Mouse (Mus musculus) MEL (cell line): ENCODE data around the gene Sema5a. TPM values are rescaled to one million over a fixed set of nuclear protein-coding genes. Genes with fewer than 3 reads are reported as not detected.

Experiments used
- DNase-seq: peaks from one replicate; pipeline ENCODE4 v3.0.0; 2011; ENCODE audit warnings: low read depth, low spot score
- H3K27ac ChIP-seq: 2 replicates; pipeline ENCODE4 v1.5.1; 2012; ENCODE audit warnings: low read depth, mild to moderate bottlenecking, control low read depth, low read length, moderate library complexity; ENCODE audit not compliant: control insufficient read depth
- H3K27me3 ChIP-seq, 2 experiments: fragments of 150-350 bp in 1 of 2; sonication (generic) in 1 of 2; 2 replicates each; pipeline ENCODE4 v1.6.1; 2012; ENCODE audit warnings: low read length in 2 of 2, mild to moderate bottlenecking in 2 of 2, improper control_type of control experiment in 1 of 2, moderate library complexity in 1 of 2; ENCODE audit not compliant: insufficient read depth in 2 of 2, control insufficient read depth in 1 of 2
- H3K36me3 ChIP-seq, 2 experiments: 2 replicates each; pipeline ENCODE4 v1.6.1; 2012 to 2014; ENCODE audit warnings: low read length in 2 of 2, improper control_type of control experiment in 1 of 2, inconsistent platforms in 1 of 2, mild to moderate bottlenecking in 1 of 2; ENCODE audit not compliant: insufficient read depth in 2 of 2, control insufficient read depth in 1 of 2
- H3K4me1 ChIP-seq, 2 experiments: fragments of 150-350 bp in 1 of 2; sonication (generic) in 1 of 2; 2 replicates each; pipeline ENCODE4 v1.6.1; 2012; ENCODE audit warnings: low read length in 2 of 2, improper control_type of control experiment in 1 of 2, mild to moderate bottlenecking in 1 of 2; ENCODE audit not compliant: insufficient read depth in 2 of 2, control insufficient read depth in 1 of 2
- H3K4me3 ChIP-seq, 2 experiments: fragments of 150-350 bp in 1 of 2; sonication (generic) in 1 of 2; 2 replicates each; pipeline ENCODE4 v1.5.1; 2012; ENCODE audit warnings: low read depth in 2 of 2, low read length in 2 of 2, mild to moderate bottlenecking in 2 of 2, moderate library complexity in 2 of 2, control low read depth in 1 of 2, improper control_type of control experiment in 1 of 2; ENCODE audit not compliant: control insufficient read depth in 1 of 2, insufficient read depth in 1 of 2
- H3K79me2 ChIP-seq: 2 replicates; pipeline ENCODE4 v1.6.1; 2012; ENCODE audit warnings: mild to moderate bottlenecking, low read length, moderate library complexity; ENCODE audit not compliant: control insufficient read depth, poor library complexity, insufficient read depth
- H3K9ac ChIP-seq: 2 replicates; pipeline ENCODE4 v1.6.1; 2012; ENCODE audit warnings: low read depth, mild to moderate bottlenecking, control low read depth, low read length, moderate library complexity; ENCODE audit not compliant: control insufficient read depth, poor library complexity, severe bottlenecking
- H3K9me3 ChIP-seq: fragments of 150-350 bp; sonication (generic); replicated peaks from 2 replicates; pipeline ENCODE4 v1.6.1; 2012; ENCODE audit warnings: mild to moderate bottlenecking, low read length, improper control_type of control experiment, moderate library complexity; ENCODE audit not compliant: insufficient read depth
- BHLHE40 ChIP-seq: IDR thresholded peaks from 2 replicates; pipeline ENCODE4 v1.6.1; 2012; ENCODE audit warnings: low read depth, mild to moderate bottlenecking, inconsistent platforms, low read length, improper control_type of control experiment, borderline replicate concordance
- CHD1 ChIP-seq: IDR thresholded peaks from 2 replicates; pipeline ENCODE4 v1.6.1; 2012; ENCODE audit warnings: low read depth, mild to moderate bottlenecking, inconsistent platforms, low read length, improper control_type of control experiment
- CTCF ChIP-seq, 3 experiments: IDR thresholded peaks in 2 of 3; conservative IDR thresholded peaks in 1 of 3; 2 replicates each; pipeline ENCODE4 v1.5.1; 2011 to 2012; ENCODE audit warnings: low read length in 3 of 3, low read depth in 2 of 3, mild to moderate bottlenecking in 2 of 3, improper control_type of control experiment in 1 of 3, inconsistent platforms in 1 of 3, mixed read lengths in 1 of 3, moderate library complexity in 1 of 3; ENCODE audit not compliant: control insufficient read depth in 1 of 3, insufficient read depth in 1 of 3, poor library complexity in 1 of 3, severe bottlenecking in 1 of 3
- ELF1 ChIP-seq: IDR thresholded peaks from 2 replicates; pipeline ENCODE4 v1.6.1; 2014; ENCODE audit warnings: low read depth, mild to moderate bottlenecking, inconsistent platforms, low read length, improper control_type of control experiment, moderate library complexity
- EP300 ChIP-seq, 2 experiments: IDR thresholded peaks; 2 replicates each; pipeline ENCODE4 v1.6.1; 2011; ENCODE audit warnings: improper control_type of control experiment in 2 of 2, low read length in 2 of 2, low read depth in 1 of 2, mild to moderate bottlenecking in 1 of 2
- ETS1 ChIP-seq: IDR thresholded peaks from 2 replicates; pipeline ENCODE4 v1.6.1; 2012; ENCODE audit warnings: low read depth, mild to moderate bottlenecking, inconsistent platforms, low read length, improper control_type of control experiment, moderate library complexity
- GATA1 ChIP-seq: IDR thresholded peaks from 2 replicates; pipeline ENCODE4 v1.6.1; 2011; ENCODE audit warnings: low read depth, low read length, improper control_type of control experiment
- KAT2A ChIP-seq: conservative IDR thresholded peaks from 2 replicates; pipeline ENCODE4 v1.6.1; 2012; ENCODE audit warnings: low read depth, low read length, improper control_type of control experiment, inconsistent platforms
- MAFK ChIP-seq: IDR thresholded peaks from 2 replicates; pipeline ENCODE4 v1.6.1; 2011; ENCODE audit warnings: low read depth, mild to moderate bottlenecking, low read length, improper control_type of control experiment, borderline replicate concordance
- MAZ ChIP-seq: IDR thresholded peaks from 2 replicates; pipeline ENCODE4 v1.6.1; 2012; ENCODE audit warnings: low read depth, mild to moderate bottlenecking, inconsistent platforms, low read length, improper control_type of control experiment
- MXI1 ChIP-seq: IDR thresholded peaks from 2 replicates; pipeline ENCODE4 v1.6.1; 2011; ENCODE audit warnings: mild to moderate bottlenecking, low read depth, low read length, improper control_type of control experiment
- POLR2AphosphoS5 ChIP-seq: IDR thresholded peaks from 2 replicates; pipeline ENCODE4 v1.6.1; 2012; ENCODE audit warnings: low read depth, borderline replicate concordance, mild to moderate bottlenecking, inconsistent platforms, low read length, moderate library complexity, mixed read lengths
- RCOR1 ChIP-seq: IDR thresholded peaks from 2 replicates; pipeline ENCODE4 v1.6.1; 2012; ENCODE audit warnings: low read depth, mild to moderate bottlenecking, inconsistent platforms, low read length, improper control_type of control experiment
- SMC3 ChIP-seq: IDR thresholded peaks from 2 replicates; pipeline ENCODE4 v1.6.1; 2011; ENCODE audit warnings: low read depth, low read length, improper control_type of control experiment
- TBP ChIP-seq: IDR thresholded peaks from 2 replicates; pipeline ENCODE4 v1.8.0; 2011; ENCODE audit warnings: low read depth, low read length, improper control_type of control experiment
- UBTF ChIP-seq: IDR thresholded peaks from 2 replicates; pipeline ENCODE4 v1.6.1; 2012; ENCODE audit warnings: low read depth, mild to moderate bottlenecking, inconsistent platforms, low read length, improper control_type of control experiment, moderate library complexity, borderline replicate concordance; ENCODE audit not compliant: insufficient read depth
- USF1 ChIP-seq: IDR thresholded peaks from 2 replicates; pipeline ENCODE4 v1.6.1; 2014; ENCODE audit warnings: low read depth, mild to moderate bottlenecking, inconsistent platforms, low read length, improper control_type of control experiment, moderate library complexity
- USF2 ChIP-seq, 2 experiments: IDR thresholded peaks; 2 replicates each; pipeline ENCODE4 v1.6.1; 2011 to 2012; ENCODE audit warnings: improper control_type of control experiment in 2 of 2, low read length in 2 of 2, borderline replicate concordance in 1 of 2, inconsistent platforms in 1 of 2, low read depth in 1 of 2, mild to moderate bottlenecking in 1 of 2; ENCODE audit not compliant: insufficient read depth in 1 of 2
- polyA plus RNA-seq, 2 experiments: library from polyadenylated mRNA; stranded (reverse) in 1 of 2; unstranded in 1 of 2; fragments of >175 nt in 1 of 2; fragments of >200 nt in 1 of 2; gene quantifications; 2 replicates each; pipeline versions ENCODE4 v1.2.1 to v1.2.4; 2012; ENCODE audit warnings: low replicate concordance in 2 of 2, low read depth in 1 of 2; ENCODE audit not compliant: insufficient read length in 2 of 2, insufficient read depth in 1 of 2, missing spikeins in 1 of 2
- total RNA-seq: library from RNA; depleted of rRNA; stranded (reverse); fragments of 300-350 nt; gene quantifications from 2 replicates; pipeline ENCODE4 v1.2.3, GENCODE M21; 2012

Sema5a gene
- total and polyA plus RNA-seq, 3 experiments, result not detected

DNA sequence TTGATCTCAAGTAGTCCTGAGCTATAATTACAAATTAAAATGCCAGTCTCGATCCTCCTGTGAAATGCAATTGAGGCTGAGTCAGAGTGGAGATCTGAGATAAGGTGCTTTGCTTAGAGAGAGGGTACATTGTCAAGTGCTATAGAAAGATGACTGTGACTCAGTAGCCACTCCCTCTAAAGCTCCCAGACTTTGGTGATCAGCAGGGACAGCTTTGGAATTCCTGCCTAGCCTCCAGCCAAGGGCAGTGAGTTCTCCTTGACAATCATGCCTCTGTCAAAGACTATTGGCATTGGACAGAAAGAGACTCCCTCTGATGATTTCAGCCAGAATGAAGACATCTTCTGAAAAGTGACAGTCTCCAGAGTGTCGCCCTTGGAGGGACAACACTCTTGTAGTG lies 88.8 kb downstream of the Sema5a start:
- no peak overlapping the region for H3K9ac ChIP-seq
- no peaks in the 10 kb centered on the region for H3K4me1 ChIP-seq
- no peaks in the 10 kb centered on the region for H3K36me3 ChIP-seq
- H3K27ac ChIP-seq, result no peak overlapping the region
- DNase-seq, result no peak
- no peaks in the 10 kb centered on the region for H3K9me3 ChIP-seq
- H3K27me3 ChIP-seq, result no peaks in the 10 kb centered on the region
- H3K4me3 ChIP-seq, result no peak overlapping the region
- no peak for TF ChIP-seq RCOR1
- TF ChIP-seq ETS1, result no peak
- no peak for TF ChIP-seq SMC3
- TF ChIP-seq CTCF (IDR thresholded peaks at IDR 0.05 in 2 of 3, conservative IDR thresholded peaks at IDR 0.05 in 1 of 3; ENCODE audit: control insufficient read depth in 1 of 3, insufficient read depth in 1 of 3, low read depth in 2 of 3, low read length in 3 of 3, poor library complexity in 1 of 3, severe bottlenecking in 1 of 3), result no peak
- TF ChIP-seq MXI1, result no peak
- no peak for TF ChIP-seq UBTF
- TF ChIP-seq CHD1, result no peak
- TF ChIP-seq EP300 (IDR thresholded peaks at IDR 0.05; ENCODE audit: low read depth in 1 of 2, low read length in 2 of 2), result no peak
- no peak for TF ChIP-seq BHLHE40
- no peak for TF ChIP-seq MAFK
- TF ChIP-seq GATA1, result no peak
- TF ChIP-seq USF1, result no peak
- TF ChIP-seq KAT2A, result no peak
- TF ChIP-seq ELF1, result no peak
- no peaks in the 10 kb centered on the region for H3K79me2 ChIP-seq

DNA sequence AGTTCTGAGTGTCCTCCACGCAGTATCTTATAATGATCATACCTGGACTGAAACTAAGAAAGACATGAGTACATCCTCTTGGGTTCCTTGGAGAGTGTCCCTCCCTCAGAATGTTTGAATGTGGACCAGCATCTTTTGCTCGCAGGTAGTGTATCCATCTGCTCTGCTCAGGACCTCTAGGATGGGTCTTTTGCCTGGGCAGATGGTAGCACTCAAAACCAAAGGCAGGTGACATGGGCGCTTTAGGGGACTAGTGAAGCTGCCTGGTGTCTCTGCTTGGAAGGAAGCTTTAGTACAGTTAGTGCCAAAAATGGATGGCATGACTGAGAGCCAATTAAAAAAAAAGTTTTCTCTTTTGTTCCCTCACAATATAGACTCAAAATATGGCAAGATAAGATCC lies 93.2 kb downstream of the Sema5a start:
- no peak for DNase-seq
- no peaks in the 10 kb centered on the region for H3K79me2 ChIP-seq
- H3K36me3 ChIP-seq, result no peaks in the 10 kb centered on the region
- no peak overlapping the region for H3K9ac ChIP-seq
- TF ChIP-seq TBP, result no peak
- no peak for TF ChIP-seq MAZ
- TF ChIP-seq POLR2AphosphoS5, result no peak
- TF ChIP-seq CHD1, result no peak
- no peak for TF ChIP-seq USF2 (IDR thresholded peaks at IDR 0.05; ENCODE audit: borderline replicate concordance in 1 of 2, insufficient read depth in 1 of 2, low read depth in 1 of 2, low read length in 2 of 2)
- no peak overlapping the region for H3K4me3 ChIP-seq
- H3K9me3 ChIP-seq, result no peaks in the 10 kb centered on the region
- H3K27me3 ChIP-seq, result no peaks in the 10 kb centered on the region
- no peak overlapping the region for H3K27ac ChIP-seq
- H3K4me1 ChIP-seq, result no peaks in the 10 kb centered on the region
